Mouse (Mus musculus): ENCODE data around the gene St3gal3. TPM values are rescaled to one million over a fixed set of nuclear protein-coding genes. Genes with fewer than 3 reads are reported as not detected.

St3gal3 gene
- total and polyA plus RNA-seq, 2 experiments from 2014 or later: 11.8 to 50.9 TPM

- H3K9ac ChIP-seq (replicated peaks; ENCODE audit: low read length): peak within 1 kb of the TSS; percentile 96
- no peak for TF ChIP-seq CTCF (IDR thresholded peaks at IDR 0.05; ENCODE audit: low read depth)
- DNase-seq (ENCODE audit: low spot score): peak; percentile 83
- H3K27me3 ChIP-seq (ENCODE audit: insufficient read depth, low read length): no peaks in the 10 kb centered on the region
- under 1% methylated on average over 66 of the region's 103 CpGs for WGBS
- peaks cover 21% of the 10 kb centered on the region for H3K4me1 ChIP-seq (ENCODE audit: insufficient read depth, low read length)
- H3K36me3 ChIP-seq (ENCODE audit: insufficient read depth, low read length): peaks cover 15% of the 10 kb centered on the region
- H3K4me2 ChIP-seq (ENCODE audit: low read depth, low read length): peak within 1 kb of the TSS; percentile 89
- peak within 1 kb of the TSS; percentile 80 for H3K27ac ChIP-seq
- peak; percentile 44 for ATAC-seq
- peak within 1 kb of the TSS; percentile 85 for H3K4me3 ChIP-seq (ENCODE audit: low read length)
- H3K9me3 ChIP-seq (ENCODE audit: low read length): no peaks in the 10 kb centered on the region
These were observed 251.7 kb downstream of the St3gal3 start, which contains the start of gene B4galt2 for GRCm38 (mm10) chr4:117882701-117883691. TSS of gene B4galt2 (minus strand) at chr4:117883487.

Other genes with a start within 250 kb of the St3gal3 start
- gene Atp6v0b, start 247.6 kb downstream of the St3gal3 start, total RNA-seq (2014; rRNA removed): 579 and 615 TPM in 2 replicates
- gene Atp6v0b, start 247.6 kb downstream of the St3gal3 start, polyA plus RNA-seq (2015; fragmentation: Nextera tagmentation; extraction: Ambion mirVana): 637 and 643 TPM in 2 replicates
- gene Dph2, start 242.9 kb downstream of the St3gal3 start, total RNA-seq (2014; rRNA removed): 21.2 and 24.8 TPM in 2 replicates
- 13.5 and 14.1 TPM in 2 replicates for gene Dph2, start 242.9 kb downstream of the St3gal3 start, polyA plus RNA-seq (2015; fragmentation: Nextera tagmentation; extraction: Ambion mirVana)
- gene Ipo13, start 219.9 kb downstream of the St3gal3 start, total RNA-seq (2014; rRNA removed): 51.1 and 52.5 TPM in 2 replicates
- 48.7 and 50.0 TPM in 2 replicates for gene Ipo13, start 219.9 kb downstream of the St3gal3 start, polyA plus RNA-seq (2015; fragmentation: Nextera tagmentation; extraction: Ambion mirVana)
- gene Artn, start 205.2 kb downstream of the St3gal3 start, total RNA-seq (2014; rRNA removed): 0.65 and 1.0 TPM in 2 replicates
- 0.48 and 0.59 TPM in 2 replicates for gene Artn, start 205.2 kb downstream of the St3gal3 start, polyA plus RNA-seq (2015; fragmentation: Nextera tagmentation; extraction: Ambion mirVana)
- 87.1 and 93.7 TPM in 2 replicates for gene Kdm4a, start 45.1 kb upstream of the St3gal3 start, total RNA-seq (2014; rRNA removed)
- gene Kdm4a, start 45.1 kb upstream of the St3gal3 start, polyA plus RNA-seq (2015; fragmentation: Nextera tagmentation; extraction: Ambion mirVana): 32.5 and 33.6 TPM in 2 replicates
- 178 and 196 TPM in 2 replicates for gene Ptprf, start 156.5 kb upstream of the St3gal3 start, total RNA-seq (2014; rRNA removed)
- gene Ptprf, start 156.5 kb upstream of the St3gal3 start, polyA plus RNA-seq (2015; fragmentation: Nextera tagmentation; extraction: Ambion mirVana): 39.2 and 44.4 TPM in 2 replicates

All from hindbrain, postnatal 0 days (tissue).